Mouse (Mus musculus): Measurements from ENCODE around the gene Stoml1. TPM values are rescaled to one million over a fixed set of nuclear protein-coding genes. Genes with fewer than 3 reads are reported as not detected.

The Stoml1 gene
- 47.2 and 57.5 TPM in 2 replicates for polyA plus RNA-seq (2012; rRNA removed)
- polyA plus RNA-seq (2014; fragmentation: Nextera tagmentation; extraction: Ambion mirVana), result 28.7 and 30.4 TPM in 2 replicates

DNA sequence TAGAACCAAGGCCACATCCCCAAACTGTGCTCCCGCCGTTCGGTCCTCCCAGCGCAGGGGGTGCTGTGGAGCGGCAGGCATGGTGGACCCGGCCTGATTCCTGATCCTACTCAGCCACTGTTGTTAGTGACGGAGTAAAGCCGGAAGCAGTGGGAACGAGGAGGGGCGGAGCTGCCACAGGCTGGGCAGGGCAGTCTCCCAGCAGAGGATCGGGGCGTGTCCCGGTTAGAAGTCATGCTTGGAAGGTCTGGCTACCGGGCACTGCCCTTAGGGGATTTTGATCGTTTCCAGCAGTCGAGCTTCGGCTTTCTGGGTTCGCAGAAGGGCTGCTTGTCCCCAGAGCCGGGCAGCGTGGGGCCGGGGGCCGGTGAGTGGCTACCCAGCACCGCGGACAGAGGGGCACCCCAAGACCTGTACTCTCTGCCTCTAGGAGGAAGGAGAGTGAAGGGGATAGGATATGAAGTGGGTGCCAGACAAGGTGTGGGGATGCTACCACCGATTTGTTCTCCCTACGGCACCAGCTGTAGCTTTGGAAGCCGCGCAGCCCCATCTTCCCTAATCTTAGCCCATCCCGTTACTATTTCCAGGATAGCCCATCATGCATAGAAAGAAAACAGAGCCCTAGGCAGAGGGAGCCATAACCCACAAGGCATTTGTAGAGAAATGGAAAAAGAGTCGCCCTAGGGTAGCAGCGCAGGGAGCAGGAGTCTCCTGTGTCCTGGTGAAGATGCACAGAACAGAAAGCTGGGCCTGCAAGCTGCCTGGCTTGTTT, at the start of gene Stoml1:
Stoml1 (plus strand) TSS at position 132 of the 772 bp plus-strand sequence.
- Histone ChIP-seq H3K27me3 (ENCODE audit: control insufficient read depth, insufficient read depth, low read length) (no peaks in the 10 kb centered on the region), H3K4me1 (ENCODE audit: control insufficient read depth, insufficient read depth, low read length) (peaks cover 18% of the 10 kb centered on the region), H3K9ac (ENCODE audit: low read depth, low read length, severe bottlenecking) (peak within 1 kb of the TSS; percentile 71), H3K4me2 (replicated peaks; ENCODE audit: low read depth, low read length, severe bottlenecking) (peak within 1 kb of the TSS; percentile 70), H3K9me3 (ENCODE audit: control insufficient read depth, low read length) (no peaks in the 10 kb centered on the region), H3K36me3 (ENCODE audit: control insufficient read depth, insufficient read depth, low read length) (peaks cover 18% of the 10 kb centered on the region), H3K27ac (replicated peaks; ENCODE audit: low read depth, low read length) (peak within 1 kb of the TSS; percentile 48; the same call in 1 of the 2 replicates), H3K4me3 (replicated peaks; ENCODE audit: low read length) (peak within 1 kb of the TSS; percentile 56)
- ATAC-seq (ENCODE audit: low FRiP score, low read depth) (peak; percentile 95), DNase-seq (ENCODE audit: low spot score) (peak; percentile 95)
- TF ChIP-seq POLR2A (IDR thresholded peaks at IDR 0.05; ENCODE audit: borderline replicate concordance, extremely low read depth, insufficient read depth, insufficient read length), result peak; percentile 81; the same call in 1 of the 2 replicates
- 2% methylated on average over 31 of the region's 31 CpGs for WGBS

GRCm38 (mm10) chr9:58203516-58204447, 49.2 kb upstream of the Stoml1 start, which contains the start of the genes Islr and Islr2:
Gene Islr (minus strand): TSS chr9:58204306.
Gene Islr2 (minus strand): TSS chr9:58204319.
- Histone ChIP-seq H3K36me3 (ENCODE audit: control insufficient read depth, insufficient read depth, low read length) (no peaks in the 10 kb centered on the region), H3K9ac (ENCODE audit: low read depth, low read length, severe bottlenecking) (peak within 1 kb of the TSS; percentile 36; the same call in 1 of the 2 replicates)

GRCm38 (mm10) chr9:58204448-58205000, 48.4 kb upstream of the Stoml1 start:
- WGBS, result 4% methylated on average over 17 of the region's 18 CpGs
- no peak for TF ChIP-seq POLR2A (IDR thresholded peaks at IDR 0.05; ENCODE audit: borderline replicate concordance, extremely low read depth, insufficient read depth, insufficient read length)
- Histone ChIP-seq H3K27me3 (ENCODE audit: control insufficient read depth, insufficient read depth, low read length) (peaks cover 44% of the 10 kb centered on the region), H3K4me2 (replicated peaks; ENCODE audit: low read depth, low read length, severe bottlenecking) (peak overlapping the region; percentile 48), H3K4me1 (ENCODE audit: control insufficient read depth, insufficient read depth, low read length) (peaks cover 22% of the 10 kb centered on the region), H3K9me3 (ENCODE audit: control insufficient read depth, low read length) (no peaks in the 10 kb centered on the region), H3K4me3 (replicated peaks; ENCODE audit: low read length) (peak overlapping the region; percentile 37), H3K9ac (ENCODE audit: low read depth, low read length, severe bottlenecking) (peak overlapping the region; percentile 36; the same call in 1 of the 2 replicates), H3K27ac (replicated peaks; ENCODE audit: low read depth, low read length) (no peak overlapping the region), H3K36me3 (ENCODE audit: control insufficient read depth, insufficient read depth, low read length) (no peaks in the 10 kb centered on the region)
- DNase-seq (ENCODE audit: low spot score), result peak; percentile 80
- peak; percentile 72 for ATAC-seq (ENCODE audit: low FRiP score, low read depth)

More at GRCm38 (mm10) chr9:58203516-58204447, 49.2 kb upstream of the Stoml1 start, which contains the start of the genes Islr and Islr2:
- H3K27ac ChIP-seq (replicated peaks; ENCODE audit: low read depth, low read length), result no peak within 1 kb of the TSS
- H3K4me2 ChIP-seq (replicated peaks; ENCODE audit: low read depth, low read length, severe bottlenecking), result peak within 1 kb of the TSS; percentile 48
- TF ChIP-seq POLR2A (IDR thresholded peaks at IDR 0.05; ENCODE audit: borderline replicate concordance, extremely low read depth, insufficient read depth, insufficient read length), result no peak
- ATAC-seq (ENCODE audit: low FRiP score, low read depth) (peak; percentile 78), DNase-seq (ENCODE audit: low spot score) (peak; percentile 89)
- peaks cover 28% of the 10 kb centered on the region for H3K4me1 ChIP-seq (ENCODE audit: control insufficient read depth, insufficient read depth, low read length)
- peak within 1 kb of the TSS; percentile 37 for H3K4me3 ChIP-seq (replicated peaks; ENCODE audit: low read length)
- WGBS, result 2% methylated on average over 42 of the region's 42 CpGs
- no peaks in the 10 kb centered on the region for H3K9me3 ChIP-seq (ENCODE audit: control insufficient read depth, low read length)
- peaks cover 52% of the 10 kb centered on the region for H3K27me3 ChIP-seq (ENCODE audit: control insufficient read depth, insufficient read depth, low read length)

GRCm38 (mm10) chr9:58206013-58206412, 47.0 kb upstream of the Stoml1 start:
- DNase-seq (ENCODE audit: low spot score), result no peak
- no peaks in the 10 kb centered on the region for H3K36me3 ChIP-seq (ENCODE audit: control insufficient read depth, insufficient read depth, low read length)
- H3K27me3 ChIP-seq (ENCODE audit: control insufficient read depth, insufficient read depth, low read length), result peaks cover 30% of the 10 kb centered on the region
- H3K4me2 ChIP-seq (replicated peaks; ENCODE audit: low read depth, low read length, severe bottlenecking), result no peak overlapping the region
- H3K27ac ChIP-seq (replicated peaks; ENCODE audit: low read depth, low read length), result no peak overlapping the region
- WGBS, result 77% methylated on average over 7 of the region's 7 CpGs
- no peak for TF ChIP-seq POLR2A (IDR thresholded peaks at IDR 0.05; ENCODE audit: borderline replicate concordance, extremely low read depth, insufficient read depth, insufficient read length)
- no peak overlapping the region for H3K4me3 ChIP-seq (replicated peaks; ENCODE audit: low read length)
- H3K4me1 ChIP-seq (ENCODE audit: control insufficient read depth, insufficient read depth, low read length), result peaks cover 20% of the 10 kb centered on the region
- no peak overlapping the region for H3K9ac ChIP-seq (ENCODE audit: low read depth, low read length, severe bottlenecking)
- H3K9me3 ChIP-seq (ENCODE audit: control insufficient read depth, low read length), result no peaks in the 10 kb centered on the region
- ATAC-seq (ENCODE audit: low FRiP score, low read depth), result no peak

All from limb, embryonic 14.5 days (tissue).